Mouse (Mus musculus) liver, adult 2 months (tissue): ENCODE data around the gene Adora2a.

Experiments used
- CTCF ChIP-seq: fragments of 200-500 bp; IDR thresholded peaks from 2 replicates; pipeline ENCODE4 v1.5.1; 2011; ENCODE audit warnings: low read depth, low read length, control low read depth
- POLR2A ChIP-seq: fragments of 200-500 bp; IDR thresholded peaks from 2 replicates; pipeline ENCODE4 v1.6.1; 2011; ENCODE audit warnings: low read length, control low read depth; ENCODE audit not compliant: insufficient read depth; ENCODE audit errors: extremely low read depth

DNA sequence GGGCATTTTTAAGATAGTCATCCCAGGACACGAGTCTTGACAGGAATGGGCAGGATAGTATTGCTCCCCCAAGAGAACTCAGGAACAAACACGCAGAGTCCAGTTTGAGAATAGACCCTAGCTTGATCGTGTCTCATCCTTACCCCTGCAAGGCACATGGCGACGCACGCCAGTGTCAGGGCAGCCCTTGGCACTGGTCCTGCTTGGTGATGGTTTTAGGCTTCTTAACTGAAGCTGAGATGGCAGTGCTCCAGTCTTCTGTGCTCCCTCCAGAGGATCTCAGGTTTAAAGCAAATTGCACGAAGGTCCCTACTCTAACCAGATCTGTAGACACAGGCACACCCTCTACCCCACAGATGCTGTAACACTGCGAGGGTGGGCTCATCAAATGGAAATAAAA lies 921 bp upstream of the Adora2a start:
- TF ChIP-seq POLR2A (no peak), CTCF (no peak)
